Mouse (Mus musculus) limb, embryonic 12.5 days (tissue): Measurements from ENCODE around the gene Pced1b. TPM values are rescaled to one million over a fixed set of nuclear protein-coding genes. Genes with fewer than 3 reads are reported as not detected.

Experiments used
- ATAC-seq: fragments of 200-750 bp; cut with Nextera tagmentation; 2 replicates; pipeline ENCODE4 v1.8.0; 2017; ENCODE audit warnings: low read depth, moderate TSS enrichment; ENCODE audit not compliant: insufficient number of reproducible peaks, insufficient read depth, low FRiP score, low TSS enrichment
- H3K27ac ChIP-seq: fragments of 300-500 bp; sonication (generic); 2 replicates; pipeline ENCODE4 v1.5.1; 2016; ENCODE audit warnings: mild to moderate bottlenecking, moderate library complexity
- H3K27me3 ChIP-seq: fragments of 300-500 bp; sonication (generic); 2 replicates; pipeline ENCODE4 v1.6.1; 2016; ENCODE audit warnings: mild to moderate bottlenecking, moderate library complexity
- H3K36me3 ChIP-seq: fragments of 300-500 bp; sonication (generic); 2 replicates; pipeline ENCODE4 v1.6.1; 2016; ENCODE audit warnings: mild to moderate bottlenecking, moderate library complexity
- H3K4me1 ChIP-seq: fragments of 300-500 bp; sonication (generic); replicated peaks from 2 replicates; pipeline ENCODE4 v1.6.1; 2016
- H3K4me2 ChIP-seq: fragments of 300-500 bp; sonication (generic); 2 replicates; pipeline ENCODE4 v1.6.1; 2016; ENCODE audit warnings: mild to moderate bottlenecking, moderate library complexity
- H3K4me3 ChIP-seq: fragments of 300-500 bp; sonication (generic); replicated peaks from 2 replicates; pipeline ENCODE4 v1.5.1; 2016; ENCODE audit warnings: mild to moderate bottlenecking
- H3K9ac ChIP-seq: fragments of 300-500 bp; sonication (generic); replicated peaks from 2 replicates; pipeline ENCODE4 v1.6.1; 2016; ENCODE audit warnings: mild to moderate bottlenecking, moderate library complexity
- H3K9me3 ChIP-seq: fragments of 300-500 bp; sonication (generic); 2 replicates; pipeline ENCODE4 v1.6.1; 2016; ENCODE audit warnings: mild to moderate bottlenecking, moderate library complexity
- WGBS: fragments of 180-500 bp; shearing (Covaris S2); methylation state at CpG from one replicate; pipeline ENCODE4 v1.1.7; 2016; 5-methylcytosine and 5-hydroxymethylcytosine counted together
- polyA plus RNA-seq: library from polyadenylated mRNA; unstranded; fragments of >200 nt; fragmentation: Nextera tagmentation; extraction: Ambion mirVana; gene quantifications from 2 replicates; pipeline ENCODE4 v1.2.1, GENCODE M21; 2016

Pced1b gene
- polyA plus RNA-seq, 1 experiment from 2014 or later = 2.5 TPM

GRCm38 (mm10) chr15:97322821-97323220, 75.9 kb downstream of the Pced1b start:
- Histone ChIP-seq H3K4me2 (no peak overlapping the region), H3K36me3 (no peaks in the 10 kb centered on the region), H3K4me3 (no peak overlapping the region), H3K9ac (no peak overlapping the region), H3K27me3 (no peaks in the 10 kb centered on the region), H3K9me3 (peaks cover 3% of the 10 kb centered on the region; the same call in 1 of the 2 replicates), H3K4me1 (no peaks in the 10 kb centered on the region; the same call in 1 of the 2 replicates), H3K27ac (no peak overlapping the region)
- 66% methylated on average over 5 of the region's 5 CpGs for WGBS
- no peak for ATAC-seq

GRCm38 (mm10) chr15:97323466-97323865, 76.6 kb downstream of the Pced1b start:
- H3K9me3 ChIP-seq = 0 out of 2 replicates have a peak, but pooled peaks cover 3% of the 10 kb centered on the region
- H3K27ac ChIP-seq = no peak overlapping the region
- H3K4me3 ChIP-seq = no peak overlapping the region
- H3K36me3 ChIP-seq = no peaks in the 10 kb centered on the region
- no peaks in the 10 kb centered on the region for H3K27me3 ChIP-seq
- 80% methylated on average over 24 of the region's 24 CpGs for WGBS
- ATAC-seq = no peak
- H3K4me1 ChIP-seq = no peaks in the 10 kb centered on the region; the same call in 1 of the 2 replicates
- H3K9ac ChIP-seq = no peak overlapping the region
- 0 out of 2 replicates have a peak overlapping the region, but pooled peaks have one; percentile 10 for H3K4me2 ChIP-seq

DNA sequence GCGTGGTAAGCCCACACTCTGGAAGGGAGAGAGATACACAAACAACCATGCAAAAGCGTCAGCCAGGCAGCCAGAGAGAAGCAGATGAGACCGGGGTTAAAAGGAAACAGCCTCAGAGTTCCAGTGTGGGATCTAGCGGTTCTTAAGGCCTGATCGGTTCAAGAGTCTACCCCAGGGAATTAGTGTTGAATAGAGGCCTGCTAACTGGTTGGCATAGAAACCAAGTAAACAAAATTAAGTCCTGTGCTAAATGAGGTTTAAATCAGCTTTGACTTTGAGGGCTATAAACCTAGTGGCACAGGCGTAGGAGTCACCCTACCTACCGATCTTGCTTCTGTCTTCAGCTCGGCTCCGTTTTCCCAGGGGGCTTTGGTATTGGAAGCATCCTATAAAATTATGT, 77.4 kb downstream of the Pced1b start:
- 49% methylated on average over 9 of the region's 9 CpGs for WGBS
- H3K9ac ChIP-seq = no peak overlapping the region

GRCm38 (mm10) chr15:97327500-97328081, 80.7 kb downstream of the Pced1b start:
- no peak overlapping the region for H3K9ac ChIP-seq
- H3K4me1 ChIP-seq = no peaks in the 10 kb centered on the region; the same call in 1 of the 2 replicates
- H3K4me3 ChIP-seq = no peak overlapping the region
- ATAC-seq = no peak
- 68% methylated on average over 18 of the region's 18 CpGs for WGBS
- no peak overlapping the region for H3K4me2 ChIP-seq
- 0 out of 2 replicates have a peak, but pooled peaks cover 3% of the 10 kb centered on the region for H3K9me3 ChIP-seq
- no peaks in the 10 kb centered on the region for H3K36me3 ChIP-seq
- H3K27me3 ChIP-seq = no peaks in the 10 kb centered on the region
- no peak overlapping the region for H3K27ac ChIP-seq

More for the DNA sequence above, 77.4 kb downstream of the Pced1b start:
- no peak overlapping the region for H3K27ac ChIP-seq
- 0 out of 2 replicates have a peak, but pooled peaks cover 3% of the 10 kb centered on the region for H3K9me3 ChIP-seq
- no peak for ATAC-seq
- H3K4me2 ChIP-seq = no peak overlapping the region
- H3K4me1 ChIP-seq = no peaks in the 10 kb centered on the region; the same call in 1 of the 2 replicates
- no peaks in the 10 kb centered on the region for H3K36me3 ChIP-seq
- H3K4me3 ChIP-seq = no peak overlapping the region
- no peaks in the 10 kb centered on the region for H3K27me3 ChIP-seq

DNA sequence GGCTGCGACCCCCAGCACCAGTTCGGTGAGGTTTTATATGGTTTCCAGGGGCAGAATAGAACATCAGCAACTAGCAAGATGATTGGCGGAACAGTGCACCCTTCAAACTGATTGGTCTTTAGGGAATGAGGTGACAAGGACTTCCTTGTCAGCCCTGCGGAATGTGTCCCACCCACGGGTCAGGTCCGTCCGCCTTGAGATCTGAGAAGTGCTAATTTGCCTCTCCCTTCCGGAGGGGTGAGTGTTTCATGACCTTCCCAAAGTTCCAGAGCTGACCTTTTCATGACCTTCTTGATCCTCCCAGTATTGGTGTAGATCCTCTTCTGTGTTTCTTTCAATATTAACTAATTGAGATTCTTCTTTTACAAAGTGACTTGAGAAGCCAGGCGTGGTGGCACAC, 85.7 kb downstream of the Pced1b start:
- ATAC-seq = no peak
- H3K9me3 ChIP-seq = 0 out of 2 replicates have a peak, but pooled peaks cover 1% of the 10 kb centered on the region
- whole genome bisulfite sequencing = 72% methylated on average over 9 of the region's 9 CpGs

GRCm38 (mm10) chr15:97337636-97338352, 90.9 kb downstream of the Pced1b start:
- no peak overlapping the region for H3K27ac ChIP-seq
- peak overlapping the region; percentile 26 for H3K4me3 ChIP-seq
- H3K36me3 ChIP-seq = no peaks in the 10 kb centered on the region
- H3K9me3 ChIP-seq = peaks cover 10% of the 10 kb centered on the region
- 0 out of 2 replicates have a peak, but pooled peaks have one; percentile 37 for ATAC-seq
- H3K27me3 ChIP-seq = no peaks in the 10 kb centered on the region
- no peak overlapping the region for H3K9ac ChIP-seq
- 37% methylated on average over 14 of the region's 14 CpGs for WGBS
- peak overlapping the region; percentile 56 for H3K4me2 ChIP-seq
- no peaks in the 10 kb centered on the region for H3K4me1 ChIP-seq

More for the DNA sequence above, 85.7 kb downstream of the Pced1b start:
- Histone ChIP-seq H3K27me3 (no peaks in the 10 kb centered on the region), H3K4me2 (no peak overlapping the region), H3K36me3 (no peaks in the 10 kb centered on the region), H3K4me3 (no peak overlapping the region), H3K27ac (no peak overlapping the region), H3K4me1 (no peaks in the 10 kb centered on the region), H3K9ac (no peak overlapping the region)

DNA sequence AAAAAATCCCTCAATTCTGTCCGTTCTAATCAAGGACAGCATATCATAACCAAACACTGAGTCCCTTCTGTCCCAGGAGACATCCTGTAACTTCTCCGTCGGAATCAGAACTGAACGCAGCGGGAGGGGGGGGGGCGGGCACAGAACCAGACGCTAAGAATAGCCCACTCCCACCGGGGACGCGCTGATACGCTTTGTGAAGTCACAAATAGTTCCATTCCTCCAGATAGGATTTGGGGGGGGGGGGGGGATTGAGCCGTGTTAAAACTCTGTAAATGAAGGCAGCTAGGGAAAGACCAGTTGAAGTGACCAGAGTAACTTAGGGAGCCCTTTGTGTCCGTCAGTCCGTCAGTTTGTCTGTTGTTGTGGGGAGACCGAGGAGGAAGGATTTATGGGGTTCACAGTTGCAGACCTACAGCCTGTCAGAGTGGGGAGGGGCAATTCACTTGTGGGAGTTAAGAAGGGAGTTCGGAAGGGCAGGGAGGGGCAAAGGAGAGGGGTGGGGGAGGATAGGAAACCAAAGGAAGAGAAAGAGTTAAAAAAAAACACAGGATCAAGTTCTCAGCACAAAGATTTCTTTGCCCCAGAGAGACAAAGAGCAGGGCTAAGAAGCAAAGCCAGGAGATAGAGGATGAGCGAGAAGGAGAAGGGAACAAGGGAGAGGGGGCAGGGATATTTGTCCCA, 91.6 kb downstream of the Pced1b start:
- Histone ChIP-seq H3K27me3 (no peaks in the 10 kb centered on the region), H3K4me3 (peak overlapping the region; percentile 26), H3K4me2 (peak overlapping the region; percentile 56), H3K9me3 (peaks cover 10% of the 10 kb centered on the region), H3K4me1 (no peaks in the 10 kb centered on the region), H3K36me3 (no peaks in the 10 kb centered on the region), H3K9ac (peak overlapping the region; percentile 47; the same call in 1 of the 2 replicates), H3K27ac (no peak overlapping the region)
- WGBS = 13% methylated on average over 17 of the region's 17 CpGs
- ATAC-seq = no peak

DNA sequence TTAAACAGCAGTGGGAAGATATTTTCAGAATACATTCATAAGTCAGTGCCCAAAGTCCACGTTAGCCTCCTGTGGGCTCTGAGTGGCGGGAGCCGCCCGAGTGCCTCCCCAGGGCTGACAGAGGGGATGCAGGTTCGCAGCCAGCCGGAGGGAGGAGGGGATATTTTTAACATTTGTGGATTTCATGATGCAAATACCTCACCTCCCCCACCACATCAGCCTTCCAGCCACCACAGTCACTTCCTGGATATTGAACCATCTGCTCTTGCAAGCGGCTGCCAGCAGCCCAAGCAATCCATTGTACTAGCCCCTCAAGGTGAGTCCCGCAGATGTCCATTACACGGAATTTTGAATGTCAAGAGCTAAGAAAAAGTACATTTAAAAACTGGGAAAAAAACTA, 95.4 kb downstream of the Pced1b start:
- no peak overlapping the region for H3K27ac ChIP-seq
- no peak overlapping the region for H3K4me3 ChIP-seq
- H3K9ac ChIP-seq = no peak overlapping the region
- H3K27me3 ChIP-seq = no peaks in the 10 kb centered on the region
- H3K36me3 ChIP-seq = no peaks in the 10 kb centered on the region
- no peak for ATAC-seq
- 90% methylated on average over 9 of the region's 9 CpGs for WGBS
- peaks cover 10% of the 10 kb centered on the region for H3K9me3 ChIP-seq
- H3K4me1 ChIP-seq = no peaks in the 10 kb centered on the region
- H3K4me2 ChIP-seq = no peak overlapping the region

- H3K4me1 ChIP-seq = no peaks in the 10 kb centered on the region
- ATAC-seq = no peak
- H3K9me3 ChIP-seq = peaks cover 10% of the 10 kb centered on the region
- H3K27me3 ChIP-seq = no peaks in the 10 kb centered on the region
- no peak overlapping the region for H3K9ac ChIP-seq
- no peak overlapping the region for H3K4me3 ChIP-seq
- no peak overlapping the region for H3K4me2 ChIP-seq
- H3K27ac ChIP-seq = no peak overlapping the region
- no peaks in the 10 kb centered on the region for H3K36me3 ChIP-seq
- WGBS = 91% methylated on average over 8 of the region's 8 CpGs
Observed at GRCm38 (mm10) chr15:97342945-97343344, 96.0 kb downstream of the Pced1b start.

DNA sequence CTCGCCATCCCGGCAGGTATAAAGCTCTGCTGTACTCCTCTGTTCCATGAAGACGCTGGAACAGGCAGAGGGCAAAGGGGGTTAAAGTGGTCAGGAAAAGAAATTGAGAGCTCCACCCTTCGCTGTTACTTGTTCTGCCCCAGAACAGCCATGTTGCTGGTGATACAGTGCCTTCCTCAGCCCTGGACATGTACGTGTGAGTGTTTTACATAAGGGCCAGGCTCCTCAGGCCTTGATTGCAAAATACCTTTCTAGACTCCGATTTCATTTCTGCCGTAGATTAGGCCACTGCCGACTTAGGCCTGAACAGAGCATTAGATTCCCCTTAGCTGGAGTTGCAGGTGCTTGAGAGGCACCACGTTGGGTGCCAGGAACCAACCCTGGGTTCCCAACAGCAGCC, 97.0 kb downstream of the Pced1b start:
- Histone ChIP-seq H3K36me3 (no peaks in the 10 kb centered on the region), H3K27ac (no peak overlapping the region), H3K27me3 (no peaks in the 10 kb centered on the region), H3K9me3 (peaks cover 10% of the 10 kb centered on the region), H3K9ac (no peak overlapping the region), H3K4me1 (no peaks in the 10 kb centered on the region), H3K4me3 (no peak overlapping the region), H3K4me2 (no peak overlapping the region)
- no peak for ATAC-seq
- WGBS = 90% methylated on average over 9 of the region's 9 CpGs

DNA sequence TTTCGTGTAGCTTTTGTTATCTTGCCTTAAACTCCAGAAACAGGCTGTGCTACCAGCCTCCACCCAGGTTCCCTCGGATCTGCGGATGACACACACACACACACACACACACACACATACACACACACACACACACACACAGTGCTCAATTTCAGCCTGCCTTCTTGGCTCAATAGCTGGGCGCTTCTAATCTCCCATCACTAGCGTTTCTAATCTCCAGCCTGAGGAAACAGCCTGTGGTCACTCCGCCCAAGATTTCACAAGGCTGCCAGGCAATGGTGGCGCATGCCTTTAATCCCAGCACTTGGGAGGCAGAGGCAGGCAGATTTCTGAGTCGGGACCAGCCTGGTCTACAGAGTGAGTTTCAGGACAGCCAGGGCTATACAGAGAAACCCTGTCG, 98.2 kb downstream of the Pced1b start:
- no peak for ATAC-seq
- Histone ChIP-seq H3K27me3 (no peaks in the 10 kb centered on the region), H3K36me3 (no peaks in the 10 kb centered on the region), H3K9me3 (peaks cover 6% of the 10 kb centered on the region), H3K4me1 (no peaks in the 10 kb centered on the region), H3K4me3 (no peak overlapping the region), H3K9ac (no peak overlapping the region), H3K27ac (no peak overlapping the region), H3K4me2 (no peak overlapping the region)
- WGBS = 93% methylated on average over 9 of the region's 9 CpGs
